Mouse (Mus musculus) hindbrain, embryonic 15.5 days (tissue): ENCODE results near the gene Tmem144. TPM values are rescaled to one million over a fixed set of nuclear protein-coding genes. Genes with fewer than 3 reads are reported as not detected.

Experiments used
- ATAC-seq: fragments of 200-750 bp; cut with Nextera tagmentation; 2 replicates; pipeline ENCODE4 v1.8.0; 2017; ENCODE audit warnings: low read depth, moderate number of reproducible peaks, moderate TSS enrichment; ENCODE audit not compliant: low FRiP score
- H3K27ac ChIP-seq: fragments of 300-500 bp; sonication (generic); replicated peaks from 2 replicates; pipeline ENCODE4 v1.5.1; 2015; ENCODE audit warnings: mild to moderate bottlenecking, inconsistent platforms
- H3K27me3 ChIP-seq: fragments of 300-500 bp; sonication (generic); 2 replicates; pipeline ENCODE4 v1.6.1; 2015; ENCODE audit warnings: control low read depth, inconsistent platforms
- H3K36me3 ChIP-seq: fragments of 300-500 bp; sonication (generic); 2 replicates; pipeline ENCODE4 v1.6.1; 2015; ENCODE audit warnings: control low read depth, inconsistent platforms
- H3K4me1 ChIP-seq: fragments of 300-500 bp; sonication (generic); replicated peaks from 2 replicates; pipeline ENCODE4 v1.6.1; 2015; ENCODE audit warnings: control low read depth, inconsistent platforms
- H3K4me2 ChIP-seq: fragments of 300-500 bp; sonication (generic); 2 replicates; pipeline ENCODE4 v1.6.1; 2015; ENCODE audit warnings: moderate library complexity, mild to moderate bottlenecking, inconsistent platforms
- H3K4me3 ChIP-seq: fragments of 300-500 bp; sonication (generic); 2 replicates; pipeline ENCODE4 v1.5.1; 2015; ENCODE audit warnings: mild to moderate bottlenecking, inconsistent platforms
- H3K9ac ChIP-seq: fragments of 300-500 bp; sonication (generic); 2 replicates; pipeline ENCODE4 v1.6.1; 2015; ENCODE audit warnings: inconsistent platforms
- H3K9me3 ChIP-seq: fragments of 300-500 bp; sonication (generic); 2 replicates; pipeline ENCODE4 v1.6.1; 2016; ENCODE audit warnings: control low read depth, inconsistent platforms
- WGBS: fragments of 180-500 bp; shearing (Covaris S2); methylation state at CpG from one replicate; pipeline ENCODE4 v1.1.7; 2015; 5-methylcytosine and 5-hydroxymethylcytosine counted together
- polyA plus RNA-seq: library from polyadenylated mRNA; unstranded; fragments of >200 nt; fragmentation: Nextera tagmentation; extraction: Ambion mirVana; gene quantifications from 2 replicates; pipeline ENCODE4 v1.2.1, GENCODE M21; 2015

The Tmem144 gene
- polyA plus RNA-seq: 1.2 and 1.5 TPM in 2 replicates

DNA sequence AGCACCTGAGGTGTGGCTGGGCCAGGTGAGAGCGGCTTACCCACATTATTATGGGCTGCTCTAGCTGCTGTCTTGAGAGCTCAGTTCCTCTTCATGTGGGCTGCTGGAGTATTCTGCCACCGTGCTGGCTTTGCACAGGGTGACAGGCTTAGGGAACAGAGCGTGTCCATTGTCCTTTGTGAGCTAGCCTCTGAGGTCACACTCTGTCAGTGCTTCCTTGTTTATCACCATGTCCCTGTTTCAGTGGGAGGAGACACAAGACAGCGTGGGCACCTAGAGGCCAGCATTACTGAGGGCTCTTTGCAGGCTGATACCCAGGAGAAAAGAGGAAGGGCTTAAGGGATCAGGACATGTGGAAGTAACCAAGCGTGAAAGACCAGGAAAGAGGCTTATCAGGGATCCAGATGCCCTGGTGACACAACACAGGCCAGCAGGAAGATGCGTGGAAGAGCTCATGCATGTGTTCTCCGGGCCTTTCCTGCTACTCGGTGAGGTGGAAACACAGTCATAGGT lies at the start of gene Tmem144:
Tmem144 (minus strand) TSS at position 120 of the 513 bp plus-strand sequence.
- 56% methylated on average over 8 of the region's 8 CpGs for WGBS

GRCm38 (mm10) chr3:79901734-79902133 lies 49.2 kb upstream of the Tmem144 start:
- Histone ChIP-seq H3K27me3 (no peaks in the 10 kb centered on the region), H3K9ac (no peak overlapping the region), H3K4me1 (peaks cover 17% of the 10 kb centered on the region), H3K36me3 (no peaks in the 10 kb centered on the region), H3K9me3 (no peaks in the 10 kb centered on the region), H3K4me3 (no peak overlapping the region), H3K27ac (no peak overlapping the region), H3K4me2 (no peak overlapping the region)
- WGBS: 94% methylated on average over 4 of the region's 4 CpGs
- no peak for ATAC-seq

More for the DNA sequence above, at the start of gene Tmem144:
- H3K36me3 ChIP-seq: no peaks in the 10 kb centered on the region
- H3K27ac ChIP-seq: no peak within 1 kb of the TSS
- no peak within 1 kb of the TSS for H3K9ac ChIP-seq
- H3K4me2 ChIP-seq: no peak within 1 kb of the TSS
- no peaks in the 10 kb centered on the region for H3K27me3 ChIP-seq
- H3K4me1 ChIP-seq: no peaks in the 10 kb centered on the region
- H3K9me3 ChIP-seq: no peaks in the 10 kb centered on the region
- peak; percentile 27; the same call in 1 of the 2 replicates for ATAC-seq
- no peak within 1 kb of the TSS for H3K4me3 ChIP-seq

DNA sequence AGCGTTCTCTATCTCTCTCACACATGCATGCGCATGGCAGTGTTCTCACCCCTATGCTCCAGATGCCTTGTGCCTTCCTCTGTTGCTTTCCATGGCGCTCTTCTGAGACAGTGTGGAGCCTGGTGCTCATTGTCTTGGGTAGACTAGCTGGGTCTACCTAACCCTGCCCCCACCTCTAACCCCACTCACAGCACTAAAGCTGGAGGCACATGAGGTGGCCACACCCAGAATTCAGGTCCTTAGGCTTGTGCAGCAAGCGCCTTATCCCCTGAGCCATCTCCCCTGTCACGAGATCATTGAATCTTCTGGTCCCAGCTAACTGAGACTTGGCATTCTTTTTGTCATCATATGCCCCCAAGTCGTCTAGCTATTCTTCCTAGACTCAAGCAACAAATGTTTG lies 48.7 kb upstream of the Tmem144 start:
- Histone ChIP-seq H3K9me3 (no peaks in the 10 kb centered on the region), H3K27me3 (no peaks in the 10 kb centered on the region), H3K36me3 (no peaks in the 10 kb centered on the region), H3K4me3 (no peak overlapping the region), H3K4me1 (peaks cover 17% of the 10 kb centered on the region), H3K27ac (no peak overlapping the region), H3K4me2 (no peak overlapping the region), H3K9ac (no peak overlapping the region)
- WGBS: 91% methylated on average over 6 of the region's 6 CpGs
- no peak for ATAC-seq

DNA sequence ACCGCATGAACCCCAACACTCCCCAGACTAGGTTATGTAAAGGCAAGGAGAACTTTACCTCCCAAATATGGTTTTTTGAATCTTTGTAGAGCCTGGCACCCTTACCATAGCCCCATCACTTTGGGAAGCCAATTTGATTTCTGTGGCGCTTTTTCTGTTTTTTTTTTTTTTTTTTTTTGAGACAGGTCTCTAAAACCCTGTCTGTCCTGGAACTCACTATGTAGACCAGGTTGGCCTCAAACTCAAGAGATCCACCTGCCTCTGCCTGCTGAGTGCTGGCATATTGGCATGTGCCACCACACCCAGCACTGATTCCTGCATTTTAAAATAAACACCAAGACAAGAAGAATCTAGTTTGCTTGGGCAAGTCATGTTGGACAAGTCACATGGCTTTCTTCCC lies 47.9 kb upstream of the Tmem144 start:
- H3K36me3 ChIP-seq: no peaks in the 10 kb centered on the region
- H3K4me3 ChIP-seq: no peak overlapping the region
- ATAC-seq: no peak
- H3K9me3 ChIP-seq: no peaks in the 10 kb centered on the region
- peaks cover 17% of the 10 kb centered on the region for H3K4me1 ChIP-seq
- no peak overlapping the region for H3K9ac ChIP-seq
- H3K27me3 ChIP-seq: no peaks in the 10 kb centered on the region
- H3K27ac ChIP-seq: no peak overlapping the region
- 94% methylated on average over 2 of the region's 2 CpGs for WGBS
- H3K4me2 ChIP-seq: no peak overlapping the region

- no peak for ATAC-seq
- H3K4me2 ChIP-seq: no peak overlapping the region
- 90% methylated on average over 9 of the region's 9 CpGs for WGBS
- no peak overlapping the region for H3K9ac ChIP-seq
- no peaks in the 10 kb centered on the region for H3K9me3 ChIP-seq
- H3K4me3 ChIP-seq: no peak overlapping the region
- no peak overlapping the region for H3K27ac ChIP-seq
- peaks cover 17% of the 10 kb centered on the region for H3K4me1 ChIP-seq
- no peaks in the 10 kb centered on the region for H3K36me3 ChIP-seq
- H3K27me3 ChIP-seq: no peaks in the 10 kb centered on the region
These were observed 47.3 kb upstream of the Tmem144 start for GRCm38 (mm10) chr3:79899906-79900305.

DNA sequence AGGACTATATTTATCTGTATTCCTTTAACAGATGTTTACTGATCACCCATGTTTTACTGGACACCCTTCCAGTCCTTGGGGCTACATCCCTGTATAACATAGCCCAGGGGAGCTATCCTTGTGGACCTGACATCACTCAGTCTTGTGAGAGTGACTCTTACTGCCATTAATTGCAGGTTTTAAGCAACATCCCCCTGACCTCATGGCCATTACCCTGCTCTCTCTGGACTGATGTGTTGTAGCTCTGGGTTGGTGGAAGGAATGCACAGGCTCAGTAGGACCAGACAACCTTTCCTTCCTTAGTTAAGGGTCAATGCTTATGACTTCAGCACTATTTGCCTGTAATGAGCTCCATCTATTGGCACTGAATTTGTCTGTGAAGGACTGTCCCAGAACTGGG lies 45.9 kb upstream of the Tmem144 start:
- peak; percentile 11; the same call in 1 of the 2 replicates for ATAC-seq
- no peak overlapping the region for H3K4me3 ChIP-seq

DNA sequence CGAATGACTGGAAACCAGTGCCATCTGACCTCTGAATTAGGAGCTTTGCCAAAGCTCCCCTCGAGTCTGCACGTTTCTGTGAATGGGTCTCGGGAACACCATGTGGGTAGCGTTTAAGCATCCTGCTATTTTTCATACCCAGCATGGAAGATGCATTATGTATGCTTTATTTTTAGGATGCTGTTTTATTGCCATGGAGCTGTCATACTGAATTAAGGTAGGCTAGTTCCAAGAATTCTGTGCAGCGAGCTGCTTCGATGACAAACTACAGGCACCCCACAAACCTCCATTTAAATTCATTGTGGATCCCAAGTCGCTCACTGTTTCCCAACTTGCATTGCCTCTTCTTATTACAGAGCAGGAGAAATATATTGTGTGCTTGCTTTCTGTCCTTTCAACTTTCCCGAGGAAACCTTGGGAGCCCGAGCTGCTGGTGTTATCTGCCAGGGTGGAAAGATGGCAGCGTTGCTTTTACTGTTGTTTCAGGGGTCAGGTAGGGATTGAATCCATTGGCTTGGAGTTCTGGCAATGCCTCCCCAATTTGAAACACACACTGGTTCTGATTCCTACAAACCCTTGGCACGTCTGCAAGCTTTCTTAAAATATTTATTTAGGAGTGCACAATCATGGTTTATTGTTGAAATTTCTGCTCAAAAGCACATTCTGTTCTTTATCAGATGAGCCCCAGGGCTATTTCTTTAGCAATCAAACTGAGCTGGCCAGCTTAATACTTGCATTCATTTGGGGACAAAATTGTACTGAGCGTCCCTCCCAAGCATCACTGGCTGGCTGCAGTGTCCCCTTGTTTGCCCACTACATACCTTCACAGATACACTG lies 45.2 kb upstream of the Tmem144 start:
- ATAC-seq: peak; percentile 38

More for the DNA sequence above, 45.9 kb upstream of the Tmem144 start:
- Histone ChIP-seq H3K4me2 (no peak overlapping the region), H3K27me3 (no peaks in the 10 kb centered on the region), H3K36me3 (no peaks in the 10 kb centered on the region), H3K4me1 (peaks cover 11% of the 10 kb centered on the region), H3K9ac (no peak overlapping the region), H3K27ac (no peak overlapping the region), H3K9me3 (no peaks in the 10 kb centered on the region)

GRCm38 (mm10) chr3:79887966-79888365 lies 35.4 kb upstream of the Tmem144 start:
- H3K9me3 ChIP-seq: no peaks in the 10 kb centered on the region
- no peak overlapping the region for H3K9ac ChIP-seq
- H3K36me3 ChIP-seq: no peaks in the 10 kb centered on the region
- H3K27ac ChIP-seq: no peak overlapping the region
- H3K27me3 ChIP-seq: no peaks in the 10 kb centered on the region
- peaks cover 12% of the 10 kb centered on the region; the same call in 1 of the 2 replicates for H3K4me1 ChIP-seq
- no peak overlapping the region for H3K4me2 ChIP-seq
- 83% methylated on average over 2 of the region's 2 CpGs for WGBS
- ATAC-seq: peak; percentile 23; the same call in 1 of the 2 replicates
- no peak overlapping the region for H3K4me3 ChIP-seq

More for the DNA sequence above, 45.2 kb upstream of the Tmem144 start:
- no peak overlapping the region for H3K9ac ChIP-seq
- no peaks in the 10 kb centered on the region for H3K27me3 ChIP-seq
- no peak overlapping the region for H3K4me2 ChIP-seq
- WGBS: 45% methylated on average over 13 of the region's 13 CpGs
- no peaks in the 10 kb centered on the region for H3K9me3 ChIP-seq
- H3K4me1 ChIP-seq: peaks cover 11% of the 10 kb centered on the region
- H3K36me3 ChIP-seq: no peaks in the 10 kb centered on the region
- 0 out of 2 replicates have a peak overlapping the region, but pooled peaks have one; percentile 27 for H3K27ac ChIP-seq
- no peak overlapping the region for H3K4me3 ChIP-seq

- no peaks in the 10 kb centered on the region for H3K36me3 ChIP-seq
- H3K4me3 ChIP-seq: no peak overlapping the region
- no peaks in the 10 kb centered on the region for H3K9me3 ChIP-seq
- WGBS: 48% methylated on average over 8 of the region's 8 CpGs
- H3K4me1 ChIP-seq: peaks cover 12% of the 10 kb centered on the region; the same call in 1 of the 2 replicates
- H3K9ac ChIP-seq: no peak overlapping the region
- H3K27ac ChIP-seq: peak overlapping the region; percentile 29; the same call in 1 of the 2 replicates
- peak overlapping the region; percentile 1; the same call in 1 of the 2 replicates for H3K4me2 ChIP-seq
- H3K27me3 ChIP-seq: no peaks in the 10 kb centered on the region
- ATAC-seq: peak; percentile 63; the same call in 1 of the 2 replicates
These were observed 34.7 kb upstream of the Tmem144 start for GRCm38 (mm10) chr3:79887161-79887855.

DNA sequence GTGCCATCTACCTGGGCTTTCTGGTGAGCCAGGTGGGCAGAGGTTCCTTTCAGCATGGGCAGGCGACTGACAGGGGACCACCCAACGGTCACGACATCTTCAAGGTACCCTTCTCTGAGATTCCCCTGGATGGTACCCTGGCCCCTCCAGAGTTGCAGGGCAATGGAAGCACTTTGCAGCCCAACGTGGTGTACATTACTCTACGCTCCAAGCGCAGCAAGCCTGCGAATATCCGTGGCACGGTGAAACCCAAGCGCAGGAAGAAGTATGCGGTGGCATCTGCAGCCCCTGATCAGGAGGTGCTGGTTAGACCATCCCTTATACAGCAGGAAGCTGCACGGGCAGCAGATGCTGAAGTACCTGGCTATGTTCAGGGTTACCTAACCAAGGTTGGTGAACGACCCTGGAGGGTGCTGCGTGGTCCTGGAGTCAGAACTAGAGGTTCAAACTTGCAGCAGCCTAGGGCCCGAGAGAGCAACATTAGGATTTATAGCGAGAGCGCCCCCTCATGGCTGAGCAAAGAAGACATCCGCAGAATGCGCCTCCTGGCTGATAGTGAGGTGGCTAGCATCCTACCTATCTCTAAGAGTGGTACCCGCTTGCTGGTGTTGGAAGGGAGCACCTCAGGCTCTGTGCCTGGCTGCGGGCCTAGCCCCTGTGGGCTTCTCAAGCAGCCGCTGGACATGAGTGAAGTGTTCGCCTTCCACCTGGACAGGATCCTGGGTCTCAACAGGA lies 34.0 kb upstream of the Tmem144 start:
- Histone ChIP-seq H3K36me3 (no peaks in the 10 kb centered on the region), H3K27ac (peak overlapping the region; percentile 29; the same call in 1 of the 2 replicates), H3K4me1 (peaks cover 12% of the 10 kb centered on the region; the same call in 1 of the 2 replicates), H3K9ac (no peak overlapping the region), H3K27me3 (no peaks in the 10 kb centered on the region), H3K4me2 (peak overlapping the region; percentile 33), H3K9me3 (no peaks in the 10 kb centered on the region), H3K4me3 (peak overlapping the region; percentile 2; the same call in 1 of the 2 replicates)
- WGBS: 89% methylated on average over 23 of the region's 23 CpGs
- peak; percentile 55; the same call in 1 of the 2 replicates for ATAC-seq

- H3K27me3 ChIP-seq: no peaks in the 10 kb centered on the region
- no peaks in the 10 kb centered on the region for H3K36me3 ChIP-seq
- H3K4me3 ChIP-seq: peak overlapping the region; percentile 2; the same call in 1 of the 2 replicates
- ATAC-seq: no peak
- WGBS: 48% methylated on average over 19 of the region's 19 CpGs
- H3K4me1 ChIP-seq: peaks cover 12% of the 10 kb centered on the region; the same call in 1 of the 2 replicates
- no peaks in the 10 kb centered on the region for H3K9me3 ChIP-seq
- H3K27ac ChIP-seq: no peak overlapping the region
- peak overlapping the region; percentile 33 for H3K4me2 ChIP-seq
- no peak overlapping the region for H3K9ac ChIP-seq
These were observed 33.2 kb upstream of the Tmem144 start for GRCm38 (mm10) chr3:79885686-79886356.
